Mouse (Mus musculus): ENCODE measurements at regions not wholly inside any gene's neighbourhood (a gene's known extent, or its start where the extent isn't known, plus 50 kb on each side); places are given as distances from the start of the nearest gene placed in this dataset.

DNA sequence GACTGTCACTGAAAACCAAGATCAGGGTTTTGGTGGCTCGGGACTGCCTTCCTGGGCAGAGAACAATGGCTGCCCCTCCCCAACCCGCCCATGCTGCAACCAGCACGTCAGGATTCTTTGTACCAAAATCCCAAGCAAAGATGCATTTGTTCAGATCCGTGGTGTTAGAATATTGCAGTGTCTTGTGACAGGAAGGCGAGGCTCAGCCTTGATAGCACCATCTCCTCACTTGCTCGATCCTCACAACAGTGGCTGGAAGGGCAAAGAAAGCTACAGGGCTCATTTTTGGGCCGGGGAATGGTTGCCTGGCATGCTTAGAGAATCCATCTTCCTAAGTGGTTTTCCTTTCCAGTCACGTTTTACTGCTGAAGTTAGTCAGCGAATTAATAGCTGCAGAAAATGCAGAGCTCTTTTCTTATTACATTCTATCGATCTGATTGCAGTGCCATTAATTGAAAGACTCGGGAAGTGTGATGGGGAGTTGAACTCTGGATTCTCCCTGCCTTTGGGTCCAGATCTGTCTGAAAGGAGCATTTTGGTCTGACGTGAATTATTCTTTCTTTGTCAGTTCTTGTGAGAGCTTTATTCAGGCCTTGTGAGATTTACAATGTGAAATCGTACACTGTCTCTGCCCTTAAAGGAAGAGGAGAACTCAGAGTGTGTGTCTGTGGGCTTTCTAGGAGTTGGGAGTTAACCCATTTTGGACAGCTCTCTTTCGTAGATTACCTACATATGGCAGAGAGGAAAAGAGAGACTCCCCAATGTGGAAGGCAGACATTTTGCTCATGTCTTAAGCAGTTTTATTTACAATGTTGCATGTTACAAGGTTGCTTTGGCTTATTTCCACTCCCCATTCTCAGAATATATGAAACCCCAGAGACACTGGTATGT lies 213.3 kb upstream of the Ubash3b start:
- Histone ChIP-seq H3K9me3 (ENCODE audit: control insufficient read depth, low read depth, low read length) (no peaks in the 10 kb centered on the region), H3K27me3 (ENCODE audit: control insufficient read depth, insufficient read depth, low read length) (no peaks in the 10 kb centered on the region), H3K9ac (replicated peaks; ENCODE audit: low read depth, low read length) (no peak overlapping the region), H3K4me3 (ENCODE audit: low read depth, low read length) (no peak overlapping the region), H3K27ac (ENCODE audit: low read length) (no peak overlapping the region), H3K4me1 (ENCODE audit: control insufficient read depth, insufficient read depth, low read length) (peaks cover 26% of the 10 kb centered on the region), H3K36me3 (ENCODE audit: control insufficient read depth, insufficient read depth, low read length) (no peaks in the 10 kb centered on the region), H3K4me2 (replicated peaks; ENCODE audit: low read depth, low read length) (no peak overlapping the region)
- WGBS: 55% methylated on average over 14 of the region's 14 CpGs
- no peak for ATAC-seq (ENCODE audit: insufficient number of reproducible peaks, insufficient read depth, low FRiP score, low read depth)

DNA sequence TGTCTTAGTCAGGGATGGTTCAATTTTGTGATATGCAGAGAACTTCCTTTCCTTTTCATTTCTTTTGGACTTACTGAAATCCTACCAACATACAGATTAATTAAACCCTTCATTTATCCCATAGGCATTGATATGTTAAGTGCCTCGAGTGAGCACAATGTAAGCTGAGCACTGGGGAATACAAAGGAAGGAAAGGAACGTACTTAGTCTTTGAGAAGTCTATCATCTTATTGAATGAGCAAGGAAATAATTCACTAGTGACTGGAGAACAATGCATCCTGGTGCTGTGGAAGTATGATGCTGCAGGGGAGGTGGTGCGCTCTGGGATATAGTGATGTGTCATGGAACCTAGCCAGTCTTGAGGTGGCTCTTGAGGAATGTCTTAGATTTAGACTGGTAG lies 204.9 kb upstream of the Ubash3b start:
- Histone ChIP-seq H3K4me2 (replicated peaks; ENCODE audit: low read depth, low read length) (no peak overlapping the region), H3K9ac (replicated peaks; ENCODE audit: low read depth, low read length) (no peak overlapping the region), H3K36me3 (ENCODE audit: control insufficient read depth, insufficient read depth, low read length) (no peaks in the 10 kb centered on the region), H3K27ac (ENCODE audit: low read length) (no peak overlapping the region), H3K4me3 (ENCODE audit: low read depth, low read length) (no peak overlapping the region), H3K9me3 (ENCODE audit: control insufficient read depth, low read depth, low read length) (no peaks in the 10 kb centered on the region), H3K27me3 (ENCODE audit: control insufficient read depth, insufficient read depth, low read length) (no peaks in the 10 kb centered on the region), H3K4me1 (ENCODE audit: control insufficient read depth, insufficient read depth, low read length) (no peaks in the 10 kb centered on the region)
- no peak for ATAC-seq (ENCODE audit: insufficient number of reproducible peaks, insufficient read depth, low FRiP score, low read depth)
- 85% methylated on average over 3 of the region's 3 CpGs for WGBS

DNA sequence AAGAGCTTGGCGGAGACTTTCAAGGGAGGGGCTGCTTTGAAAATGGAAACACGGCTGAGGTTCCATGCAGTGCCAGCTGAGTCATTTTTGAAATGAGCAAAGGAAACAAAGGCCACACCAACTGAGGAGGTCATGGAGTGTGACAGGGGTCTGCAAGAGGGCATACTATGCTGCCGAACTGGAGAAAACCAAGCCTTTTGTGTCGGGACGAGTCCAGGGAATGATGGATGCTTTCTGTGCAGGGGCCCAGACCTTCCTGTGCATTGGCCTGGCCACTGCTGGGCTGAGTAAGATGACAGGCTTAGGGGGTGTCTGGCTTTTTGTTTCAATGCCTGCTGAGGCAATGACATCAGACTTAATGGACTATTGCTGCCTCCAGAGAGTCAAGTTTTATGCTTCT lies 203.8 kb upstream of the Ubash3b start:
- Histone ChIP-seq H3K9ac (replicated peaks; ENCODE audit: low read depth, low read length) (no peak overlapping the region), H3K4me3 (ENCODE audit: low read depth, low read length) (no peak overlapping the region), H3K27me3 (ENCODE audit: control insufficient read depth, insufficient read depth, low read length) (no peaks in the 10 kb centered on the region), H3K9me3 (ENCODE audit: control insufficient read depth, low read depth, low read length) (no peaks in the 10 kb centered on the region), H3K36me3 (ENCODE audit: control insufficient read depth, insufficient read depth, low read length) (no peaks in the 10 kb centered on the region), H3K4me2 (replicated peaks; ENCODE audit: low read depth, low read length) (no peak overlapping the region), H3K27ac (ENCODE audit: low read length) (no peak overlapping the region), H3K4me1 (ENCODE audit: control insufficient read depth, insufficient read depth, low read length) (no peaks in the 10 kb centered on the region)
- ATAC-seq (ENCODE audit: insufficient number of reproducible peaks, insufficient read depth, low FRiP score, low read depth): no peak
- WGBS: 31% methylated on average over 5 of the region's 5 CpGs

DNA sequence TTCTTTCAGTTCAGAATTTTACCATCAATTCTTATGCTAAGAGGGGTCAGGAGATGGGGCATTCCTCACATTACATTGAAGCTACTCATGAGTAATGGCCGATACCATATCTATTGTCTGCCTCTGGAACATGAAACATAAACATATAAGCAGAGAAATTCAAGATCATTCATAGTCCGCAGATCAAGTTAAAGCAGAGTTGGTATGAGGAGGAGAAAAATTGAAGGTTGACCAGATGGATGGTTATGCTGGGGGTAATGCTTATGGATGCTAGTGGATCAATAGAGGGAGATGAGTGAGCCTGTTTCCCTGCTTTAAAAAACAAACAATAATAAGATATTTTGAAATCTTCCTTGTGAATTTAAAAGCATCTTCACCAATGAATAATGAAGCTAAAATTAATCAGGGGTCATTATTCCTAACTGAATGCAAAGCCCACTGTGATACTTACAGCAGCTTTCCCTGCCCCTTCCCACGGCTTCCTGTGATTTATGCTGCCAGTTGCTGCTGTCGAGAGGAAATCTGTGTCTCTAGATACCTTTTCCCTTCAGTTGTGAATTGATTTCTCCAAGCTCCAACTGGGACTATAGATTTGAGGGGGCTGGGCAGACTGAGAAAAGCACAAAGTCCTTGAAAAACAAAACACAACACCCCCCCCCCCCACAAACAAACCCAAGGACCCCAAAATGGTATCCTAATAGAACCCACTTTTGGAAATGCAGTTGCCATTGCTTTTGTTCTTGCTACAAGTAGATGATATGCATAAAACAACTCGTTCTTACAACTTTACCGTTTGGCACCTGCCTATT lies 203.1 kb upstream of the Ubash3b start:
- H3K9me3 ChIP-seq (ENCODE audit: control insufficient read depth, low read depth, low read length): no peaks in the 10 kb centered on the region
- H3K4me1 ChIP-seq (ENCODE audit: control insufficient read depth, insufficient read depth, low read length): no peaks in the 10 kb centered on the region
- no peaks in the 10 kb centered on the region for H3K36me3 ChIP-seq (ENCODE audit: control insufficient read depth, insufficient read depth, low read length)
- no peak overlapping the region for H3K27ac ChIP-seq (ENCODE audit: low read length)
- 64% methylated on average over 6 of the region's 6 CpGs for WGBS
- H3K27me3 ChIP-seq (ENCODE audit: control insufficient read depth, insufficient read depth, low read length): no peaks in the 10 kb centered on the region
- no peak overlapping the region for H3K9ac ChIP-seq (replicated peaks; ENCODE audit: low read depth, low read length)
- no peak for ATAC-seq (ENCODE audit: insufficient number of reproducible peaks, insufficient read depth, low FRiP score, low read depth)
- H3K4me2 ChIP-seq (replicated peaks; ENCODE audit: low read depth, low read length): no peak overlapping the region
- H3K4me3 ChIP-seq (ENCODE audit: low read depth, low read length): no peak overlapping the region

DNA sequence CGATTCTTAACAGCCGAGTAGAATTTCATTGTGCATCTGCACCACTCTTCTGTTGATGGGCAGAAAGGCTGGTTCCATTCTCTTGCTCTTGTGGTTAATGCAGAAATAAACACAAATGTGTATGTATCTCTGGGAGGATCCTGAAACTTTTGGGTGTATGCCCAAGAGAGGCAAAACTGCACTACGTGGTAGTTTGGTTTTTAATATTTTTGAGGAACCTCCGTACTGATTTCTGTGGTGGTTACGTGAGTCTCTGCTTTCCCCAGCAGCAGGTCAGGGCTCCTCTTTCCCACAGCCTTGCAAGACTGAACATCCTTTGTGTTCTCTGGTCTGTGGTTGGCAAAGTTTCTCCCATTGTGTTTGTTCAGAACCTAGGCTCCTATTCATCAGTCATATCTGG lies 198.9 kb upstream of the Ubash3b start:
- no peak overlapping the region for H3K4me2 ChIP-seq (replicated peaks; ENCODE audit: low read depth, low read length)
- H3K27ac ChIP-seq (ENCODE audit: low read length): no peak overlapping the region
- ATAC-seq (ENCODE audit: insufficient number of reproducible peaks, insufficient read depth, low FRiP score, low read depth): no peak
- H3K36me3 ChIP-seq (ENCODE audit: control insufficient read depth, insufficient read depth, low read length): no peaks in the 10 kb centered on the region
- WGBS: 86% methylated on average over 5 of the region's 5 CpGs
- no peaks in the 10 kb centered on the region for H3K4me1 ChIP-seq (ENCODE audit: control insufficient read depth, insufficient read depth, low read length)
- H3K9ac ChIP-seq (replicated peaks; ENCODE audit: low read depth, low read length): no peak overlapping the region
- no peaks in the 10 kb centered on the region for H3K9me3 ChIP-seq (ENCODE audit: control insufficient read depth, low read depth, low read length)
- no peak overlapping the region for H3K4me3 ChIP-seq (ENCODE audit: low read depth, low read length)
- H3K27me3 ChIP-seq (ENCODE audit: control insufficient read depth, insufficient read depth, low read length): no peaks in the 10 kb centered on the region

DNA sequence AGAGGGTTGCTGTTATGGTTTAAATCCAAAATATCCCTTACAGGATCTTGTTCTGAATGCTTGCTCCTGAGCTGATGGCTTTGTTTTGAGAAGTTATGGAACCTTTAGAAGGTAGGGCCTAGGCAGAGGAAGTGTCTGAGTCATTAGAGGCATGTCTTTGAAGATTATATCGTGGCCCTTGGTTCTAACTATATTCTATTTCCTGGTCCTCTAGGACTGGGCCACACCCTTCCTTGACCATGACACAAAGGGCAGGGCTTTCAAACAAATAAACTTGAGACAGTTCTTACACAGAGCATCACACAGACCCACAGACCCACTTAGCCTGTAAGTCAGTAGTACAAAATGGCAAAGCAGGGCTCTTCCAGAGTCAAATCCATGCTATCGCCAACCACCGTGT lies 197.8 kb upstream of the Ubash3b start:
- Histone ChIP-seq H3K4me3 (ENCODE audit: low read depth, low read length) (no peak overlapping the region), H3K9me3 (ENCODE audit: control insufficient read depth, low read depth, low read length) (no peaks in the 10 kb centered on the region), H3K9ac (replicated peaks; ENCODE audit: low read depth, low read length) (no peak overlapping the region), H3K27me3 (ENCODE audit: control insufficient read depth, insufficient read depth, low read length) (no peaks in the 10 kb centered on the region), H3K4me2 (replicated peaks; ENCODE audit: low read depth, low read length) (no peak overlapping the region), H3K27ac (ENCODE audit: low read length) (no peak overlapping the region), H3K36me3 (ENCODE audit: control insufficient read depth, insufficient read depth, low read length) (no peaks in the 10 kb centered on the region), H3K4me1 (ENCODE audit: control insufficient read depth, insufficient read depth, low read length) (no peaks in the 10 kb centered on the region)
- no peak for ATAC-seq (ENCODE audit: insufficient number of reproducible peaks, insufficient read depth, low FRiP score, low read depth)
- WGBS: 88% methylated on average over 3 of the region's 3 CpGs

DNA sequence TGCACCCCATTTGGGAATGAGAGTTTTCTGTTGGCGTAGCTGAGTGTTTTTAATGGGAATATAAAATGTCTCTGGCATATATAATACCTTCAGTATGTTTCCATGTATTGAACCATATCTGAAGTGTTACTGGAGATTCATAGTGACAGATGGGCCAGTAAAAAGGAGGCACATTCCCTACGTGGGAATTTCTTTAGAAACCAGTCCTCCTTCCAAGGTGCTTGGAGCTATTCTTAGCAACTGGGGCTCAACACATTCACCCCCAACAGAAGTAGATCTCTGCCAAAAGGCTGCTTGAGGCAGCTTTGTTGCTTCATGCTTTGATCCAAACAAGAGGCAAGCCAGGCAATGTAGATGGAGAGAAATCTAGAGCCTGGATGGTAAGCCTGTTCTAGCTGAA lies 183.8 kb upstream of the Ubash3b start:
- Histone ChIP-seq H3K9ac (replicated peaks; ENCODE audit: low read depth, low read length) (no peak overlapping the region), H3K27ac (ENCODE audit: low read length) (no peak overlapping the region), H3K9me3 (ENCODE audit: control insufficient read depth, low read depth, low read length) (no peaks in the 10 kb centered on the region), H3K4me2 (replicated peaks; ENCODE audit: low read depth, low read length) (no peak overlapping the region), H3K36me3 (ENCODE audit: control insufficient read depth, insufficient read depth, low read length) (no peaks in the 10 kb centered on the region), H3K4me3 (ENCODE audit: low read depth, low read length) (no peak overlapping the region), H3K4me1 (ENCODE audit: control insufficient read depth, insufficient read depth, low read length) (no peaks in the 10 kb centered on the region), H3K27me3 (ENCODE audit: control insufficient read depth, insufficient read depth, low read length) (no peaks in the 10 kb centered on the region)
- 69% methylated on average over 2 of the region's 2 CpGs for WGBS
- ATAC-seq (ENCODE audit: insufficient number of reproducible peaks, insufficient read depth, low FRiP score, low read depth): no peak

DNA sequence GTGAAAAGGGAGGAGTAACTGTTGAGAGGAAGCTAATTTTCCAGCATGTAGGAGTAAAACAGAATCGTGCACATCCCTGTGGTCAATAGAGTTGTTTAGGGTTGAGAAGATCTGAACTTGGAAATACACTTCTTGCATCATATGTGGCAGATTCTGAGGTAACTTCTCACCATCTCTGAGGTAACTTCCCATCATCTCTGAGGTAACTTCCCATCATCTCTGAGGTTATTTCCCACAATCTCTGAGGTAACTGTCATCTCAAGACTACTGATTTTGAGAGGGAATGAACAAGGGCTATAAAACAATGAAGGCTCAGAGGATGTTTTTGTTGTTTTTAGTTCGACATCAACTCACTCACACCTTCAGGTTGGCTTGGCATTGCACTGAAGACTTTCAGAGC lies 175.9 kb upstream of the Ubash3b start:
- H3K9me3 ChIP-seq (ENCODE audit: control insufficient read depth, low read depth, low read length): no peaks in the 10 kb centered on the region
- no peak overlapping the region for H3K27ac ChIP-seq (ENCODE audit: low read length)
- no peak overlapping the region for H3K4me2 ChIP-seq (replicated peaks; ENCODE audit: low read depth, low read length)
- no peaks in the 10 kb centered on the region for H3K27me3 ChIP-seq (ENCODE audit: control insufficient read depth, insufficient read depth, low read length)
- ATAC-seq (ENCODE audit: insufficient number of reproducible peaks, insufficient read depth, low FRiP score, low read depth): no peak
- peaks cover 7% of the 10 kb centered on the region for H3K4me1 ChIP-seq (ENCODE audit: control insufficient read depth, insufficient read depth, low read length)
- H3K9ac ChIP-seq (replicated peaks; ENCODE audit: low read depth, low read length): no peak overlapping the region
- 87% methylated on average over 2 of the region's 2 CpGs for WGBS
- no peak overlapping the region for H3K4me3 ChIP-seq (ENCODE audit: low read depth, low read length)
- H3K36me3 ChIP-seq (ENCODE audit: control insufficient read depth, insufficient read depth, low read length): no peaks in the 10 kb centered on the region
